Mouse (Mus musculus) hindbrain, embryonic 13.5 days (tissue): Measurements from ENCODE around the gene Fbrs. TPM values are rescaled to one million over a fixed set of nuclear protein-coding genes. Genes with fewer than 3 reads are reported as not detected.

ENCODE experiments used
- ATAC-seq: fragments of 200-750 bp; cut with Nextera tagmentation; 2 replicates; pipeline ENCODE4 v1.8.0; 2017; ENCODE audit warnings: moderate TSS enrichment; ENCODE audit not compliant: low FRiP score
- H3K27ac ChIP-seq: fragments of 300-500 bp; sonication (generic); 2 replicates; pipeline ENCODE4 v1.5.1; 2015; ENCODE audit warnings: inconsistent platforms, mild to moderate bottlenecking, moderate library complexity
- H3K27me3 ChIP-seq: fragments of 300-500 bp; sonication (generic); 2 replicates; pipeline ENCODE4 v1.6.1; 2015; ENCODE audit warnings: mild to moderate bottlenecking, inconsistent platforms
- H3K36me3 ChIP-seq: fragments of 300-500 bp; sonication (generic); 2 replicates; pipeline ENCODE4 v1.6.1; 2015; ENCODE audit warnings: mild to moderate bottlenecking, inconsistent platforms
- H3K4me1 ChIP-seq: fragments of 300-500 bp; sonication (generic); replicated peaks from 2 replicates; pipeline ENCODE4 v1.6.1; 2015; ENCODE audit warnings: inconsistent platforms
- H3K4me2 ChIP-seq: fragments of 300-500 bp; sonication (generic); 2 replicates; pipeline ENCODE4 v1.6.1; 2015; ENCODE audit warnings: inconsistent platforms, mild to moderate bottlenecking, moderate library complexity
- H3K4me3 ChIP-seq: fragments of 300-500 bp; sonication (generic); 2 replicates; pipeline ENCODE4 v1.5.1; 2015; ENCODE audit warnings: mild to moderate bottlenecking, inconsistent platforms
- H3K9ac ChIP-seq: fragments of 300-500 bp; sonication (generic); 2 replicates; pipeline ENCODE4 v1.6.1; 2015; ENCODE audit warnings: mild to moderate bottlenecking, inconsistent platforms
- H3K9me3 ChIP-seq: fragments of 300-500 bp; sonication (generic); 2 replicates; pipeline ENCODE4 v1.6.1; 2016; ENCODE audit warnings: inconsistent platforms
- WGBS: fragments of 180-500 bp; shearing (Covaris S2); methylation state at CpG from one replicate; pipeline ENCODE4 v1.1.7; 2015; 5-methylcytosine and 5-hydroxymethylcytosine counted together
- microRNA-seq: library from miRNA; unstranded; fragments of <30 nt; microRNA quantifications from one replicate; pipeline ENCODE4, GENCODE M21; 2016
- polyA plus RNA-seq: library from polyadenylated mRNA; unstranded; fragments of >200 nt; fragmentation: Nextera tagmentation; extraction: Ambion mirVana; gene quantifications from 2 replicates; pipeline ENCODE4 v1.2.1, GENCODE M21; 2015

Gene Fbrs
- polyA plus RNA-seq, 1 experiment from 2014 or later: 13.7 TPM

DNA sequence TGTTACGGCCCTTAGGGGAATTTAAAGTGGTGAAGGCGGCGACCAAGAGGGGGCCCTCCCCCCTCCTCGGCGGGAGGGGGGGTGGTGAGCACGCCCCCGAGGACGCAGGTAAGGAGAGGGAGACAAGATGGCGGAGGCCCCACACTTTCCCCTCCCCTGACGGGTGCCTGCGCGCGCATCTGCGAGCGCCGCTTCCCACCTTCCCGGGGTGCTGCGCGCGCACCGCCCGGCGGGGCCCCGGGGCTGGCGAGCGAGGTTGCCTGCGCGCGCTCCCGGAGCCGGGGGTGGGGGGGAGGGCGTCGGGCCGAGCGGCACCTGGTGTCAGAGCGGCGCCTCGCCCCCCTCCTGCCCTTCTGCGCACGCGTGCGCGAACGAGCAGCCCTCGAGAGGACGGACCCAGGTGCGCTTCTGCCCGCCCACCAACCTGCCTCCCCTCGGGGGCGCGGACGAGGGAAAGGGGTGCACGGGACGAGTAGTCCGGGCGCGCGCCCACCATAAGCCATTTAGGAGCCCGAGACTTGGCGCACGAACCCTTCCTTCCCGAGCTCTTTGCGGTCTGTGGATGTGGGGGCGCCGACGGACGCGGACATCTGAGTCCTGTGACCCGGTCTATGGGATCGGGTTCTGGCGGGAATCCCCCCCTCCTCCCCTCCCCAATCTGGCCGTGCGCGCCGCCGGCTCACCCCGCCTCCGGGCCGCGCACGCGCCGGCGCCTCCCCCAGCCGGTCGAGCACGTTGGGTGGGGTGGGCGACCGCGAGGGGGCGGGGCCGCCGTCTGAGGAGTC is 33.4 kb downstream of the Fbrs start:
- peak overlapping the region; percentile 99 for H3K27ac ChIP-seq
- H3K27me3 ChIP-seq: no peaks in the 10 kb centered on the region
- WGBS: 0% methylated on average over 64 of the region's 93 CpGs
- H3K4me1 ChIP-seq: peaks cover 24% of the 10 kb centered on the region
- peaks cover 27% of the 10 kb centered on the region for H3K36me3 ChIP-seq
- H3K9me3 ChIP-seq: no peaks in the 10 kb centered on the region
- H3K4me2 ChIP-seq: peak overlapping the region; percentile 62
- peak overlapping the region; percentile 88 for H3K9ac ChIP-seq
- H3K4me3 ChIP-seq: peak overlapping the region; percentile 70
- ATAC-seq: peak; percentile 90

DNA sequence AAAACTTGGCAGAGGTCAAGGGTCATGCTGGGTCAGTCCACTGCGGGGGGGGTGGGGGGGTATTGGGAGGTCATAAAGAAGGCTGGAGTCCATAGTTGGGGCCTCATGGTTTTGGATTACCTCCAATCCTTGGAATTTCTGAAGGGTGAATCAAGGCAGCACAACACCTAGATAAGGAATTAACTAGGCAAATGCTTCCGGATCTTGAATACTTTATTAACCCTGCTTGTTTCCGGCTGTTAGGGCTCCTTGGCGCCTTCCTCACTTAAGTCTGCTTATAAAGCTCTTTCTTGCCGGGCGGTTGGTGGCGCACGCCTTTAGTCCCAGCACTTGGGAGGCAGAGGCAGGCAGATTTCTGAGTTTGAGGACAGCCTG is 34.0 kb downstream of the Fbrs start:
- Histone ChIP-seq H3K4me1 (peaks cover 24% of the 10 kb centered on the region), H3K9me3 (no peaks in the 10 kb centered on the region), H3K36me3 (peaks cover 33% of the 10 kb centered on the region), H3K4me3 (peak overlapping the region; percentile 70), H3K9ac (peak overlapping the region; percentile 88), H3K27me3 (no peaks in the 10 kb centered on the region), H3K27ac (peak overlapping the region; percentile 99), H3K4me2 (peak overlapping the region; percentile 62)
- ATAC-seq: no peak
- WGBS: 46% methylated on average over 8 of the region's 8 CpGs

DNA sequence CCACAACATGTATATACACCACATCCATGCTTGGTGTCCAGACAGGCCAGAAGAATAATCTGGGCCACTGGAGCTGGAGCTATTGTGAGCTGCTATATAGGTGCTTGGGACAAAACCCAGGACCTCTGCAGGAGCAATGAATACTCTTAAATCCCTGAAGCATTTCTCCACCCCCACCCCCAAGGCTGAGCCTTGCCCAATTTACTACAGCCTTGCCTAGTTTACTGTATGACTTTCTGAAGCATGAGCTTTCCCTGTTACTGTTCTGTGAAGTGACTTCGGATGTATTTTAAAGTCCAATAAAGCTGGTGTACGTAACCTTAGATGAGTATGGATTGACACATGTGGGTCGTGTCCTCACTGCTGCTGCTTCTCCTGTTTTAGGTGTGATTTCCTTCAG is 34.8 kb downstream of the Fbrs start:
- 84% methylated on average over 3 of the region's 3 CpGs for WGBS
- Histone ChIP-seq H3K9ac (peak overlapping the region; percentile 46; the same call in 1 of the 2 replicates), H3K36me3 (peaks cover 39% of the 10 kb centered on the region), H3K27ac (no peak overlapping the region), H3K9me3 (no peaks in the 10 kb centered on the region), H3K4me3 (peak overlapping the region; percentile 70), H3K27me3 (no peaks in the 10 kb centered on the region), H3K4me2 (peak overlapping the region; percentile 62), H3K4me1 (peaks cover 24% of the 10 kb centered on the region)
- ATAC-seq: no peak

DNA sequence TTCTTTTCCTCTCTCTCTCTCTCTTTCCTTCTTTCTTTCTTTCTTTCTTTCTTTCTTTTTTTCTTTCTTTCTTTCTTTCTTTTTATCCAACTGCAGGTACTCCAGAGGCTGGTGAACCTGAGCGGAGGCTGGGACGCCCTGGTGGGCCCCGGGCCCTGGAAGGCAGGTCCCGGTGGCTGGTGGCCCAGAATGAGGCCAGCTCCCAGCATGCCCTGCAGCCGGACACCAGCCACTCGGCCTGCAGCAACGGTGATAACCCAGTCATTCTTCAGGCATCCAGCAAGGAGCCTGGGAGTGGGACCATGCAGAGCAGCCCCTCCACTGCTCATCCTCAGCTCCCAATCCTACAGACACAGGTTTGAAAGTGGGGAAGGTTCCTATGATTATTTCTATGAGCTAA is 36.8 kb downstream of the Fbrs start:
- Histone ChIP-seq H3K4me1 (peaks cover 24% of the 10 kb centered on the region), H3K9ac (no peak overlapping the region), H3K4me3 (no peak overlapping the region), H3K27me3 (no peaks in the 10 kb centered on the region), H3K27ac (no peak overlapping the region), H3K36me3 (peaks cover 55% of the 10 kb centered on the region), H3K9me3 (no peaks in the 10 kb centered on the region), H3K4me2 (no peak overlapping the region)
- ATAC-seq: no peak
- WGBS: 92% methylated on average over 7 of the region's 7 CpGs

DNA sequence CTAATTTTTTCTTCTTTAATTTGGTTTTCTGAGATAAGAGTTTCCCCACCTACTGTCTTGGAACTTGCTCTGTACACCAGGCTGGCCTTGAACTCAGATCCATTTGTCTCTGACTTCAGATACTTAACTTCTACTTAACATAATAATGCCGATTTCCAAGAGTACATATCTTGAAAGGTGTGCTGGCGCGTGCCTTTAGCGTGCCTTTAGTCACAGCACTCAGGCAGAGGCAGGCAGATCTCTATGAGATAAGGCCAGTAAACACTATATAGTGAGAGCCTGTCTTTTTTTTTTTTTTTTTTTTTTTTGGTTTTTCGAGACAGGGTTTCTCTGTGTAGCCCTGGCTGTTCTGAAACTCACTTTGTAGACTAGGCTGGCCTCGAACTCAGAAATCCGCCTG is 37.3 kb downstream of the Fbrs start:
- Histone ChIP-seq H3K4me1 (peaks cover 20% of the 10 kb centered on the region), H3K27me3 (no peaks in the 10 kb centered on the region), H3K4me2 (no peak overlapping the region), H3K36me3 (peaks cover 60% of the 10 kb centered on the region), H3K27ac (no peak overlapping the region), H3K4me3 (no peak overlapping the region), H3K9me3 (no peaks in the 10 kb centered on the region), H3K9ac (no peak overlapping the region)
- ATAC-seq: no peak
- 94% methylated on average over 7 of the region's 7 CpGs for WGBS

DNA sequence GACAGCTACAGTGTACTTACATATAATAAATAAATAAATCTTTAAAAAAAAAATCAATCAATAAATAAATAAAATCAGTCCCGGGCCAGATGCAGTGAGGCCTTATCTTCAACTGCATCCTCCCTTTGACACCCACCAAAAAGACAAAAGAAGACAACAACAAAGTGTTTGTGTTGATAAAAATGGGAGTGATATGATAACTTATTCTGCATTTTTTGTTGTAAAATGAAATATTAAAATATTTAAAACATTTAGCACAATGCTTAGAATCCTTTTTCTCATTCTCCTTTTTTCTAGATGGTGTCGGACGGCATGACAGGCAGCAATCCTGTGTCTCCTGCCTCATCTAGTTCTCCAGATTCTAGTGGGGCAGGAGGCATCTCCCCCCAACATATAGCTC is 40.3 kb downstream of the Fbrs start, which contains the start of gene Gm42715:
TSS of gene Gm42715 (plus strand) at position 301 of the 400 bp plus-strand sequence.
- H3K4me1 ChIP-seq: peaks cover 3% of the 10 kb centered on the region; the same call in 1 of the 2 replicates
- peaks cover 86% of the 10 kb centered on the region for H3K36me3 ChIP-seq
- H3K27me3 ChIP-seq: no peaks in the 10 kb centered on the region
- no peak for ATAC-seq
- WGBS: 98% methylated on average over 3 of the region's 3 CpGs
- no peak within 1 kb of the TSS for H3K9ac ChIP-seq
- no peak within 1 kb of the TSS for H3K4me2 ChIP-seq
- no peaks in the 10 kb centered on the region for H3K9me3 ChIP-seq
- no peak within 1 kb of the TSS for H3K4me3 ChIP-seq
- H3K27ac ChIP-seq: no peak within 1 kb of the TSS

Small RNA genes within 50 kb of the gene (microRNA-seq; reads per million reads assigned to microRNA genes)
- not detected for gene Gm47278
- not detected for gene Mir7060

Other genes starting within 250 kb of the Fbrs start
- 58.8 and 61.9 TPM in 2 replicates for gene Zfp553, start 246.1 kb upstream of the Fbrs start, polyA plus RNA-seq
- gene Sept1, start 246.1 kb upstream of the Fbrs start, polyA plus RNA-seq: 21.8 and 23.1 TPM in 2 replicates
- gene Zfp771, start 234.9 kb upstream of the Fbrs start, polyA plus RNA-seq: 54.4 and 57.4 TPM in 2 replicates
- 121 and 124 TPM in 2 replicates for gene Dctpp1, start 218.5 kb upstream of the Fbrs start, polyA plus RNA-seq
- gene Sephs2, start 205.1 kb upstream of the Fbrs start, polyA plus RNA-seq: 59.7 and 60.7 TPM in 2 replicates
- 0.32 and 0.38 TPM in 2 replicates for gene Itgal, start 182.9 kb upstream of the Fbrs start, polyA plus RNA-seq
- 17.1 and 17.3 TPM in 2 replicates for gene Zfp768, start 133.6 kb upstream of the Fbrs start, polyA plus RNA-seq
- 8.1 and 8.6 TPM in 2 replicates for gene Zfp747, start 103.1 kb upstream of the Fbrs start, polyA plus RNA-seq
- gene 9130019O22Rik, start 92.0 kb upstream of the Fbrs start, polyA plus RNA-seq: 5.4 and 5.7 TPM in 2 replicates
- gene E430018J23Rik, start 85.6 kb upstream of the Fbrs start, polyA plus RNA-seq: 7.7 TPM in 2 replicates
- gene Zfp764, start 72.4 kb upstream of the Fbrs start, polyA plus RNA-seq: 4.0 and 4.8 TPM in 2 replicates
- 34.1 and 35.0 TPM in 2 replicates for gene Zfp688, start 57.1 kb upstream of the Fbrs start, polyA plus RNA-seq
- gene Zfp689, start 30.0 kb upstream of the Fbrs start, polyA plus RNA-seq: 15.0 and 16.2 TPM in 2 replicates
- 40.5 and 44.0 TPM in 2 replicates for gene Prr14, start 19.6 kb upstream of the Fbrs start, polyA plus RNA-seq
- 51.3 and 53.7 TPM in 2 replicates for gene Srcap, start 32.8 kb downstream of the Fbrs start, polyA plus RNA-seq
- gene Gm42715, start 40.4 kb downstream of the Fbrs start, polyA plus RNA-seq: 17.6 and 19.0 TPM in 2 replicates
- 6.6 and 8.2 TPM in 2 replicates for gene Tmem265, start 82.2 kb downstream of the Fbrs start, polyA plus RNA-seq
- 55.1 and 60.5 TPM in 2 replicates for gene Phkg2, start 94.1 kb downstream of the Fbrs start, polyA plus RNA-seq
- gene Ccdc189, start 109.4 kb downstream of the Fbrs start, polyA plus RNA-seq: 10.7 and 13.0 TPM in 2 replicates
- 49.9 and 50.5 TPM in 2 replicates for gene Rnf40, start 109.6 kb downstream of the Fbrs start, polyA plus RNA-seq
- 22.2 and 25.0 TPM in 2 replicates for gene Zfp629, start 136.6 kb downstream of the Fbrs start, polyA plus RNA-seq
- 47.0 and 50.8 TPM in 2 replicates for gene Bcl7c, start 229.7 kb downstream of the Fbrs start, polyA plus RNA-seq
- gene Ctf1, start 233.5 kb downstream of the Fbrs start, polyA plus RNA-seq: 2.8 and 3.3 TPM in 2 replicates